Mouse (Mus musculus) B cell, adult (primary cell): Measurements from ENCODE around the gene Nr4a2. TPM values are rescaled to one million over a fixed set of nuclear protein-coding genes. Genes with fewer than 3 reads are reported as not detected.

Experiments
- total RNA-seq: library from RNA; stranded (reverse); gene quantifications from 4 replicates; pipeline ENCODE4 v1.2.4, GENCODE M21; 2023; ENCODE audit not compliant: inconsistent age

Nr4a2 gene
- total RNA-seq, result 30.9 to 42.2 TPM (median 36.2 TPM) in 4 replicates

GRCm38 (mm10) chr2:57123991-57124840 is at the start of gene Nr4a2:
Gene Nr4a2 (minus strand): TSS chr2:57124003.

Other genes with a start within 250 kb of the Nr4a2 start
- gene Gpd2, start 113.6 kb upstream of the Nr4a2 start, total RNA-seq, result 43.2 to 57.4 TPM (median 54.2 TPM) in 4 replicates